Mouse (Mus musculus): ENCODE results near the gene Gdpd4.

GRCm38 (mm10) chr7:98054461-98054860, 134.7 kb downstream of the Gdpd4 start:
- TF ChIP-seq CTCF (IDR thresholded peaks at IDR 0.05; ENCODE audit: insufficient read depth, low read length), result no peak
- TF ChIP-seq POLR2A (IDR thresholded peaks at IDR 0.05; ENCODE audit: borderline replicate concordance, extremely low read depth, low read depth, low read length), result no peak

Measured in lung, adult 2 months (tissue).